Mouse (Mus musculus) embryonic facial prominence, embryonic 13.5 days (tissue): ENCODE data around the gene A730071L15Rik. TPM values are rescaled to one million over a fixed set of nuclear protein-coding genes. Genes with fewer than 3 reads are reported as not detected.

Experiments used
- ATAC-seq: fragments of 200-750 bp; cut with Nextera tagmentation; 2 replicates; pipeline ENCODE4 v1.8.0; 2017; ENCODE audit warnings: low read depth; ENCODE audit not compliant: insufficient number of reproducible peaks, insufficient read depth, low FRiP score, low TSS enrichment
- H3K27ac ChIP-seq: fragments of 300-500 bp; sonication (generic); 2 replicates; pipeline ENCODE4 v1.5.1; 2015; ENCODE audit warnings: moderate library complexity, mild to moderate bottlenecking, inconsistent platforms
- H3K27me3 ChIP-seq: fragments of 300-500 bp; sonication (generic); 2 replicates; pipeline ENCODE4 v1.6.1; 2015; ENCODE audit warnings: mild to moderate bottlenecking, inconsistent platforms
- H3K36me3 ChIP-seq: fragments of 300-500 bp; sonication (generic); 2 replicates; pipeline ENCODE4 v1.6.1; 2015; ENCODE audit warnings: mild to moderate bottlenecking, inconsistent platforms
- H3K4me1 ChIP-seq: fragments of 300-500 bp; sonication (generic); 2 replicates; pipeline ENCODE4 v1.6.1; 2015; ENCODE audit warnings: inconsistent platforms
- H3K4me2 ChIP-seq: fragments of 300-500 bp; sonication (generic); 2 replicates; pipeline ENCODE4 v1.6.1; 2015; ENCODE audit warnings: moderate library complexity, mild to moderate bottlenecking, inconsistent platforms
- H3K4me3 ChIP-seq: fragments of 300-500 bp; sonication (generic); 2 replicates; pipeline ENCODE4 v1.5.1; 2015; ENCODE audit warnings: mild to moderate bottlenecking, inconsistent platforms
- H3K9ac ChIP-seq: fragments of 300-500 bp; sonication (generic); 2 replicates; pipeline ENCODE4 v1.6.1; 2015; ENCODE audit warnings: mild to moderate bottlenecking, inconsistent platforms
- H3K9me3 ChIP-seq: fragments of 300-500 bp; sonication (generic); 2 replicates; pipeline ENCODE4 v1.6.1; 2016; ENCODE audit warnings: inconsistent platforms
- WGBS: fragments of 180-500 bp; shearing (Covaris S2); methylation state at CpG from one replicate; pipeline ENCODE4 v1.1.7; 2015; ENCODE audit warnings: mixed read lengths; 5-methylcytosine and 5-hydroxymethylcytosine counted together
- polyA plus RNA-seq: library from polyadenylated mRNA; unstranded; fragments of >200 nt; fragmentation: Nextera tagmentation; extraction: Ambion mirVana; gene quantifications from 2 replicates; pipeline ENCODE4 v1.2.1, GENCODE M21; 2015

A730071L15Rik gene
- polyA plus RNA-seq, 1 experiment from 2014 or later, result 0.38 TPM

GRCm38 (mm10) chr11:6164781-6165180, 35.0 kb upstream of the A730071L15Rik start:
- H3K27ac ChIP-seq, result no peak overlapping the region
- no peak overlapping the region for H3K4me2 ChIP-seq
- H3K9ac ChIP-seq, result no peak overlapping the region
- no peaks in the 10 kb centered on the region for H3K9me3 ChIP-seq
- H3K4me1 ChIP-seq, result peaks cover 7% of the 10 kb centered on the region; the same call in 1 of the 2 replicates
- H3K4me3 ChIP-seq, result no peak overlapping the region
- WGBS, result 90% methylated on average over 7 of the region's 7 CpGs
- H3K36me3 ChIP-seq, result no peaks in the 10 kb centered on the region
- H3K27me3 ChIP-seq, result no peaks in the 10 kb centered on the region
- ATAC-seq, result no peak

GRCm38 (mm10) chr11:6165391-6166081, 34.3 kb upstream of the A730071L15Rik start:
- Histone ChIP-seq H3K27ac (no peak overlapping the region), H3K4me2 (no peak overlapping the region), H3K9me3 (no peaks in the 10 kb centered on the region), H3K4me1 (peaks cover 6% of the 10 kb centered on the region; the same call in 1 of the 2 replicates), H3K4me3 (no peak overlapping the region), H3K36me3 (no peaks in the 10 kb centered on the region), H3K27me3 (no peaks in the 10 kb centered on the region), H3K9ac (no peak overlapping the region)
- no peak for ATAC-seq
- WGBS, result 92% methylated on average over 7 of the region's 7 CpGs

DNA sequence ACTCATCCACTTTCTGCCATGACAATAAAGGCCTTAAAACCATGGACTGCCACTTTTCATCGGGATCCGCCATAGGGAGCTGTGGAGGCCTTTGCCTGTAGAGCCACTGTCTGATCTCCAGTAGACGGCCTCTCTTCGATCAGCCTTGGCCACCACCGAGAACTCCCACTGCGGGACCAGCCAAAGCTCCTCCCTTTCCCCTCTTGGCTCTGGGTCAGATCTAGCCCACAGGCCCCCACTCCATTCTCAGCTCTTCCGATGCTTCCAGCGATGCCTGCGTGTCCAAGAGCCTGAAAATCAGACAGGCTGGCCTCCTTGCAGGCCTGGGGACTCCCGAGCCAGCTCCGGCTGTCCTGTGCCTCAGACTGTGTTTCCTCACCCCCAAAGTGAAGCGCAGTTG, 33.5 kb upstream of the A730071L15Rik start:
- WGBS, result 95% methylated on average over 12 of the region's 12 CpGs
- Histone ChIP-seq H3K9me3 (no peaks in the 10 kb centered on the region), H3K9ac (no peak overlapping the region), H3K27me3 (no peaks in the 10 kb centered on the region), H3K27ac (no peak overlapping the region), H3K4me1 (no peaks in the 10 kb centered on the region), H3K4me3 (no peak overlapping the region), H3K36me3 (no peaks in the 10 kb centered on the region), H3K4me2 (no peak overlapping the region)
- no peak for ATAC-seq

GRCm38 (mm10) chr11:6169041-6169663, 30.7 kb upstream of the A730071L15Rik start:
- Histone ChIP-seq H3K4me2 (no peak overlapping the region), H3K9ac (no peak overlapping the region), H3K36me3 (no peaks in the 10 kb centered on the region), H3K4me3 (no peak overlapping the region), H3K9me3 (no peaks in the 10 kb centered on the region), H3K27me3 (no peaks in the 10 kb centered on the region), H3K27ac (0 out of 2 replicates have a peak overlapping the region, but pooled peaks have one; percentile 23), H3K4me1 (no peaks in the 10 kb centered on the region)
- no peak for ATAC-seq
- 84% methylated on average over 2 of the region's 2 CpGs for WGBS

- Histone ChIP-seq H3K27ac (no peak overlapping the region), H3K4me3 (no peak overlapping the region), H3K4me1 (peaks cover 17% of the 10 kb centered on the region), H3K4me2 (no peak overlapping the region), H3K9me3 (no peaks in the 10 kb centered on the region), H3K27me3 (no peaks in the 10 kb centered on the region), H3K36me3 (no peaks in the 10 kb centered on the region), H3K9ac (no peak overlapping the region)
- ATAC-seq, result no peak
- WGBS, result 69% methylated on average over 7 of the region's 7 CpGs
Measured at GRCm38 (mm10) chr11:6174719-6175118, 25.1 kb upstream of the A730071L15Rik start.

- no peaks in the 10 kb centered on the region for H3K9me3 ChIP-seq
- H3K4me2 ChIP-seq, result no peak overlapping the region
- H3K27me3 ChIP-seq, result no peaks in the 10 kb centered on the region
- H3K9ac ChIP-seq, result no peak overlapping the region
- H3K4me1 ChIP-seq, result peaks cover 19% of the 10 kb centered on the region
- no peak overlapping the region for H3K4me3 ChIP-seq
- 74% methylated on average over 1 of the region's 1 CpGs for WGBS
- no peaks in the 10 kb centered on the region for H3K36me3 ChIP-seq
- ATAC-seq, result no peak
- no peak overlapping the region for H3K27ac ChIP-seq
Measured at GRCm38 (mm10) chr11:6175506-6175905, 24.3 kb upstream of the A730071L15Rik start.

DNA sequence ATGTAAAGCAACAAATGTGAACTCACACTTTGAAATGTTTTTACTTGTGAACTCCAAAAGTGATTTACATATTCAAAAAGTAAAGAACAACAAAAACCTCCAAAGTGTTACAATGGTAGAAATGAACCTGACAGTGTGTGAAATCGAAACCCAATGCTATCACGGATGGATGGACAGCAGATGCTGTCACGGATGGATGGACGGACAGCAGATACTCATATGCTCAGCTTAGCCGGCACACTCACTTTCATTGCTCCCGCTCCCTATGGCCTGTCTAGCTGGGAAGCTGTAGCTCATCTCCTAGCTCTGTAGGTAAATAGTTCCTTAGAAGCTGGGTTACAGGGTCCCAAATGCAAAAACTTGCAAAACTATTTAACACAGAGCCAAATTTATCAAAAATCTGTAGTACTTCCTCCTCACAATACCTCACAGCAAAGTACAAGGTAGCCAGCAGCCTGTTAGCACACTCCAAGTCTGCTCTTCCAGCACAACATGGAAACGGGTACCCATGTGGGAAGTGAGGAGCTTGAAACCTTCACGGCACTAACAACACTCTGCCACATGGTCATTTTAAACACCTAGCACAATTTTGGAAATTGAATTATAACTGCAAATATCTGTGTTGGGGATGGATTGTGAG, 21.9 kb upstream of the A730071L15Rik start:
- Histone ChIP-seq H3K4me2 (no peak overlapping the region), H3K4me3 (no peak overlapping the region), H3K9me3 (no peaks in the 10 kb centered on the region), H3K4me1 (peaks cover 23% of the 10 kb centered on the region), H3K27ac (no peak overlapping the region), H3K9ac (no peak overlapping the region), H3K27me3 (no peaks in the 10 kb centered on the region), H3K36me3 (no peaks in the 10 kb centered on the region)
- 68% methylated on average over 8 of the region's 8 CpGs for WGBS
- ATAC-seq, result no peak

DNA sequence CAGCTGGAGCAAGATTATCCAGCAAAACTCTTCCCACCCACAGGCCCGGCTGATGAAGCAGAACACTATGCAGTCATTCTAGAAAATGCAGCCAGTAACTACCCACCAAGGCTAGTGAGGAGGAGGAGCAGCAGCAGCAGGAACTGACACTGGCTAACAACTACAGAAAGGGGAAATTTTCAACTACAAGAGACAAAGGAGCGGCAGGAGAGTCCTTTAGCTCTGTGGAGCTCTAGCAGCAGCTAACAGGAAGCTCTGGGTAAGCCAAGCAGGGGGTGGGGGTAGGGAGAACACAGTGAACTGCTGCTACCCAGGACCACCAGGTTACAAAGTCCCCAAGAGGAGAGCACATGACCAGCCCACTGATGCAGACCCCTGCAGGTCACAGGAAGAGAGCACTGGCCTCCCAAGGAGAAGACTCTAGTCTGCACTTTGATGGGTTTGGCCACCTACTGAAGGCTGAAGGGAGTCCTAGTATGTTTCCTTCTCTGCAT, 21.1 kb upstream of the A730071L15Rik start:
- Histone ChIP-seq H3K27me3 (no peaks in the 10 kb centered on the region), H3K9ac (no peak overlapping the region), H3K4me1 (peaks cover 23% of the 10 kb centered on the region), H3K4me3 (no peak overlapping the region), H3K36me3 (no peaks in the 10 kb centered on the region), H3K4me2 (no peak overlapping the region), H3K9me3 (no peaks in the 10 kb centered on the region), H3K27ac (peak overlapping the region; percentile 33; the same call in 1 of the 2 replicates)
- no peak for ATAC-seq
- 19% methylated on average over 2 of the region's 2 CpGs for WGBS

DNA sequence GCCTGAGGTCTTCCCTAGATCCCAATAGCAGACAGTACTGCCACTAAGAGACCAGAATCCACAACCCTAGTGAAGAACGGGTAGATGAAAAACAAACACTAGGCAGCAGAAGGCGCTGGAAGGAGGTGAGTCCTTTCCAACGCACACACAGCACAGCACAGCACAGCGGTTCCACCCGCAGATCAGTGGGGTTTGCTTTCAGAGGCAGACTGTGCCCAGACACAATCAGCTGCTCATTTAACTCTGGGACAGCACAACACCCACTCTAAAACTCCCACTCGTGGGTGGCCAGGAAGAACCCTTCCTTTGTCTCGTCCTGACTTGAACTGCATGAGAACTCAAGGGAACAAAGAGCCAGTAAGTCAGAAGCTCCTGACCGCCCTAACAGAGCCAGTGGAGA, 20.6 kb upstream of the A730071L15Rik start:
- peak overlapping the region; percentile 12; the same call in 1 of the 2 replicates for H3K27ac ChIP-seq

DNA sequence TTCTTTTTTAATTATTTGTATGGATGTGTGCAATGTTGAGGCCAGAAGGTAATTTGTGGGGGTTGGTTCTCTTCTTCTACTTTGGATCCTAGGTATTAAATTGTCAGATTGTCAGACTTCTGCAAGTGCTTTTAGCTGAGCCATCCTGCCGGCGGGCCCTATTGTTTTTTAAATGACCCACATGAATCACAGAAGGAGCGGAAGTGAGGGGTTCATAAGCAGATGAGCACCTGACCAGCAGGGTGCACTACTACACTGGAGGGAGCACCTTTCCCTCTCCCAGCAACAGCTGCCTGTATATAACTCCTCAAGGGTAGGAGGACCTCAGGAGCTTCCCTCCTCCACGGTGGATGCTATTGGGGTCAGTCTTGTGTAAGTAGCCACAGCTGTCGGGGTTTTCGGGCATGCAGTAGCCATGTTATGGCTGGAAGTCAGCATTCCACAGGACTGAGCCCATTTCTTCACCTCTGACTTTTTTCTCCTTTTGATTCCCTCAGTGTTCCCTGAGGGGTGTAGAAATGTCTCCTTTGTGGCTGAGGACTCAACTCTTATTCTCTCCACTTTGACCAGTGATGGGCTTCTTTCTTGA, 18.9 kb upstream of the A730071L15Rik start:
- WGBS, result 56% methylated on average over 6 of the region's 6 CpGs
- Histone ChIP-seq H3K27me3 (no peaks in the 10 kb centered on the region), H3K36me3 (no peaks in the 10 kb centered on the region), H3K4me1 (peaks cover 23% of the 10 kb centered on the region), H3K9ac (no peak overlapping the region), H3K4me2 (no peak overlapping the region), H3K4me3 (no peak overlapping the region), H3K9me3 (no peaks in the 10 kb centered on the region), H3K27ac (no peak overlapping the region)
- ATAC-seq, result no peak

More for the DNA sequence above, 20.6 kb upstream of the A730071L15Rik start:
- no peak overlapping the region for H3K4me2 ChIP-seq
- H3K4me1 ChIP-seq, result peaks cover 24% of the 10 kb centered on the region
- ATAC-seq, result no peak
- no peaks in the 10 kb centered on the region for H3K36me3 ChIP-seq
- no peaks in the 10 kb centered on the region for H3K27me3 ChIP-seq
- 20% methylated on average over 8 of the region's 8 CpGs for WGBS
- H3K9me3 ChIP-seq, result no peaks in the 10 kb centered on the region
- H3K9ac ChIP-seq, result no peak overlapping the region
- no peak overlapping the region for H3K4me3 ChIP-seq

- Histone ChIP-seq H3K9ac (no peak overlapping the region), H3K4me3 (no peak overlapping the region), H3K27ac (no peak overlapping the region), H3K4me2 (no peak overlapping the region), H3K9me3 (no peaks in the 10 kb centered on the region), H3K36me3 (peaks cover 7% of the 10 kb centered on the region; the same call in 1 of the 2 replicates), H3K27me3 (no peaks in the 10 kb centered on the region), H3K4me1 (peaks cover 27% of the 10 kb centered on the region)
- WGBS, result 81% methylated on average over 2 of the region's 2 CpGs
- no peak for ATAC-seq
Measured at GRCm38 (mm10) chr11:6183246-6183645, 16.6 kb upstream of the A730071L15Rik start.
